Mouse (Mus musculus): Measurements from ENCODE around the gene Cyth3.

Cyth3 gene

DNA sequence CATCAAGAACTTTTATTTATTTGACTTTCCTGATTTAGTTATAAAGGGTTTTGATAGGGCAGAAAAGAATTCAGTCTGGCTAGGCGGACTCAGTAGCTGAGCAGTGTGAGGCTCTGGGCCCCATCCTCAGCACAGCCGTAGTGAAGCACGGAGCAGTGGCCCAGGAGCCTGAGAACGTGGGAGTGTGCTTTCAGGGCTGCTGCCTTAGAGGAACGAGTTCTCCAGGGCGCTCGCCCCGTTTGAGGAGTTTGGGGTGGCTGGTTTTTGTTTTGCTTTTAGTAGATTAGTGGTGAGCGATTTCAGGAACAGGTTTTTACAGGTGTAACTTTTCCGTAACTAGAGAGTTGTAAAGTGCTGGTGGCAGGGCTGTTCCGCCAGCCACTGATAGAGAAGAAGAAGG, 13.1 kb downstream of the Cyth3 start:
- no peaks in the 10 kb centered on the region for H3K27me3 ChIP-seq (ENCODE audit: control insufficient read depth, insufficient read depth, low read length, poor library complexity, severe bottlenecking)
- DNase-seq (ENCODE audit: low read depth, low spot score) = no peak
- H3K36me3 ChIP-seq (ENCODE audit: control insufficient read depth, insufficient read depth, low read length, poor library complexity, severe bottlenecking) = no peaks in the 10 kb centered on the region

DNA sequence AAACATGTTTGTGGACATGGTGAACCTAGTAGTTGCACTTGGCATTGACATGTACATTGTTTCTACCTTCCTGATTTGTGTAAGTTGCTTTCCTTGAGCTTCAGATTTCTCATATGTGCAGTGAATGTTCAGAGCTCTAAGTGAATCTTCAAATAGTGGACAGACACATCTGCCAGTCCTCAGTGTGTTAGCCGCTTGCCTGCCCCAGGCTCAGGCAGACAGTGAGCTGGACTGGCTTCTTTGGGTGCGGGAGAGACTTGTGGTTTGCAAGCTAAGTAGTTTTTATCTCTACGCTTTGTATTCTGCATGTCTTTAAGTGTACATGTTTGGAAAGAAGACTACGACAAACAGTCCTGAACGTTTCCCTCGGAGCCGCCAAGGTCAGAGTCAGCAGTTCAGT, 13.9 kb downstream of the Cyth3 start:
- no peak for DNase-seq (ENCODE audit: low read depth, low spot score)
- no peaks in the 10 kb centered on the region for H3K36me3 ChIP-seq (ENCODE audit: control insufficient read depth, insufficient read depth, low read length, poor library complexity, severe bottlenecking)
- no peaks in the 10 kb centered on the region for H3K27me3 ChIP-seq (ENCODE audit: control insufficient read depth, insufficient read depth, low read length, poor library complexity, severe bottlenecking)

DNA sequence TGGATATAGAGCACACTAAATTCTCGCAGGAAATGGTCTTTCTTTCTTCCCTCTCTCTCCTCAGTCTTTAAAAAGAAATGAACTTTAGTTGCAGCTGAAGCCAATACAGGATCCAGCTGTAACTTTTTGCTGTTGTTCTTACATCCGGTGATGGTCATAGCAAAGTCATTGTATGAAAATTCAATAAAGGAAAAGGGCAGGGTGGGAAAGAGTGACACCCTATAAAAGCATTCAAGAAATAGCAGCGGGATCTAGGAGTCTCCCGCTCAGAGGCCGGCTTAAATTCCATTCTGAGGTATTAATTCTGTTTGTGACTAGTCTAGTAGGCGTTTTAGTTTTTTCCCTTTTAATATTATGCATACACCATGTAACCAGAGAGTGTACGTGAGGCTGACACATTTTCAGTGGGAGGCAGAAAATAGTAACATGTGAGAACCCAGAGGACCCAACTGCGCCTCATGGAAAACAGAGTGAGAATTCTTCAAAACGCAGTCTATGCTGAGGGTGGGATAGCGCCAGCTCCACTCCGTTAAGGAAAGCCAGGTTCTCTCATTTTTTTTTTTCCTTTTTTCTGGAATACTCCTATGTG, 15.7 kb downstream of the Cyth3 start:
- DNase-seq (ENCODE audit: low read depth, low spot score) = no peak
- H3K36me3 ChIP-seq (ENCODE audit: control insufficient read depth, insufficient read depth, low read length, poor library complexity, severe bottlenecking) = no peaks in the 10 kb centered on the region
- no peaks in the 10 kb centered on the region for H3K27me3 ChIP-seq (ENCODE audit: control insufficient read depth, insufficient read depth, low read length, poor library complexity, severe bottlenecking)

DNA sequence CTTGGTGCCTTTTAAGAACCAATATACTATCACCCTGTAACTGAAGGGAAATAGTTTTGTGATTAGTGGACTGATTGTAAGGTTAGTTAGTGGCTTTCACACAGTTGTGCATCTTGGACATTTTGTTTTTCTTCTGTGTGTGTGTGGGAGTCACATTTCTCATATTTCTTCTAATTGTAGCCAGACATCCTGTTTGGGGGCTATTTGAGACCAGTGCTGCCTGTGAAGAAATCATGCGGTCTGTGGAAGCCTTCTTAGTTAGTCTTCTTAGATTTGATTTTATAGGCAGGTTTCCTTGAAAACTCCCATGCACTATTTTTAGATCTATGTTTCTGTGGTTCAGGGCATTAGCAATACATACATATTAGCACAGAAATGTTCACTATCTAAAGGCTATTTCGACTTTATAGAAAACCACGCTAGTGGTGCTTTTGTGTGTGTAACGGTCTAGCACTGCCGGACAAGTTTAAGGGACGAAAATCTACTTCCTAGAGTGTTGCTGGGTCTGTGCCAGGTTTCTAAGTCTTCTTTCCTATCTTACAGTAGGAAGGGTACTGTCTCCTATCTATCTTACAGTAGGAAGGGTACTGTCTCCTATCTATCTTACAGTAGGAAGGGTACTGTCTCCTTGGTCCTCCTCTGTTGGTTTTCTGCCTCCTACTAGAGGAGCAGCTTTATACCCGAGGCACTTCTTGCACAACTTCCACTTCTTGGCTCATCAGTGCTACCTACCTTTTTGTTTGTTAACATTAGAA, 16.4 kb downstream of the Cyth3 start:
- H3K36me3 ChIP-seq (ENCODE audit: control insufficient read depth, insufficient read depth, low read length, poor library complexity, severe bottlenecking) = no peaks in the 10 kb centered on the region
- no peak for DNase-seq (ENCODE audit: low read depth, low spot score)
- H3K27me3 ChIP-seq (ENCODE audit: control insufficient read depth, insufficient read depth, low read length, poor library complexity, severe bottlenecking) = no peaks in the 10 kb centered on the region

DNA sequence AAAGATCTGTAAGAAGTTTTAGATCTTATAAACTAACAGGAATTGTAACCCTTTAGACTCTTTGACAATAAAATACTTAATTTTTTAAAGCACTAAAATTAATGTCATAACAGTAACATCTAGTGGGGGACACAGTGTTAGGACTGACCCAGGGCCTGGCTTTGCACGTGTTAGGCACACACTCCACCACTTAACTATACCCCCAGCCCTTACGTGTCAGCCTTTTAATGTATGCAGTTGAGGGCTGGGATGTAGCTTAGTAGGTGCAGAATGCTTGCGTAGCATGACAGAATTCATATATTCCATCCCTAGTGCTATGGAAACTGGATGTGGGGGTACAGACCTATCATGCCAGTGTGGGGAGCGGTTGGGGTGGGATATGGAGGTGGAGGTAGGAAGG, 17.1 kb downstream of the Cyth3 start:
- DNase-seq (ENCODE audit: low read depth, low spot score) = no peak
- no peaks in the 10 kb centered on the region; the same call in 1 of the 2 replicates for H3K36me3 ChIP-seq (ENCODE audit: control insufficient read depth, insufficient read depth, low read length, poor library complexity, severe bottlenecking)
- no peaks in the 10 kb centered on the region for H3K27me3 ChIP-seq (ENCODE audit: control insufficient read depth, insufficient read depth, low read length, poor library complexity, severe bottlenecking)

DNA sequence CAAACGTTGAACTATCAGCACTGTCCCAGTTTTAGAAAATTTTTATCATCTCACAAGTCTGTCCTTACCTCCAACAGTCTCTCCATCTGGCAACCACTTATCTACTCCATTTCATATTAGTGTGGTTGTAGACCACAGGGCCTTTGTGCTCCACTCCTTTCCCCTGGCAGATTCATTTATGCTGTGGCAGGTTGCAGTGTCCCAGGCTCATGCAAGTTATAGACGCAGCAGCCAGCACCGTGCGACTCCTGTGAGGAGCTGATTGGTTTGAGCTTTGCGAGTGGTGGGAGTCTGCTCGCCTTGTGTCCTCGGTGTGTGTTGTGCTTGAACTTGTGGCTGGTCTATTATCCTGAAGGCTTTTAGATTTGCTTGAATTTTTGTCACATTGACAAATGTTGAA, 17.6 kb downstream of the Cyth3 start:
- Histone ChIP-seq H3K36me3 (ENCODE audit: control insufficient read depth, insufficient read depth, low read length, poor library complexity, severe bottlenecking) (no peaks in the 10 kb centered on the region; the same call in 1 of the 2 replicates), H3K27me3 (ENCODE audit: control insufficient read depth, insufficient read depth, low read length, poor library complexity, severe bottlenecking) (no peaks in the 10 kb centered on the region)
- DNase-seq (ENCODE audit: low read depth, low spot score) = no peak

DNA sequence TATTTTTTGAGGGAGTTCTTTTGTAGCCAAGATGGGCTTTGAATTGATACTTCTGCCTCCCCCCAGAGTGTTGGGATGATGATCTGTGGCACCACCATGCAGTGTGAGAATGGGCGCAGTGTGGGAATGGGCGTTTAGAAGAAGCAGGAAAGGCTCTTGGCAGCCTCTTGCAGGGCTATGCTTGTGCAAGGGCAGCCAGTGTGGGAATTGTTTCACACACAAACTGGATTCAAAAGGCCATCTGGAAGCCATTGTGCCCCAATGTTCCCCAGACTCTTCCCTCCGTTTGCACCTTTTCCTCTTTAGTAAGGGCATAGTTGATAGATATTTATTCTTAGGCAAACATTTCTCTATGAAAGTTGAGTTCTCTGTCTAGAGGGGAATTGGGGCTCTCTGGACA, 19.3 kb downstream of the Cyth3 start:
- DNase-seq (ENCODE audit: low read depth, low spot score) = no peak
- no peaks in the 10 kb centered on the region; the same call in 1 of the 2 replicates for H3K36me3 ChIP-seq (ENCODE audit: control insufficient read depth, insufficient read depth, low read length, poor library complexity, severe bottlenecking)
- H3K27me3 ChIP-seq (ENCODE audit: control insufficient read depth, insufficient read depth, low read length, poor library complexity, severe bottlenecking) = no peaks in the 10 kb centered on the region

DNA sequence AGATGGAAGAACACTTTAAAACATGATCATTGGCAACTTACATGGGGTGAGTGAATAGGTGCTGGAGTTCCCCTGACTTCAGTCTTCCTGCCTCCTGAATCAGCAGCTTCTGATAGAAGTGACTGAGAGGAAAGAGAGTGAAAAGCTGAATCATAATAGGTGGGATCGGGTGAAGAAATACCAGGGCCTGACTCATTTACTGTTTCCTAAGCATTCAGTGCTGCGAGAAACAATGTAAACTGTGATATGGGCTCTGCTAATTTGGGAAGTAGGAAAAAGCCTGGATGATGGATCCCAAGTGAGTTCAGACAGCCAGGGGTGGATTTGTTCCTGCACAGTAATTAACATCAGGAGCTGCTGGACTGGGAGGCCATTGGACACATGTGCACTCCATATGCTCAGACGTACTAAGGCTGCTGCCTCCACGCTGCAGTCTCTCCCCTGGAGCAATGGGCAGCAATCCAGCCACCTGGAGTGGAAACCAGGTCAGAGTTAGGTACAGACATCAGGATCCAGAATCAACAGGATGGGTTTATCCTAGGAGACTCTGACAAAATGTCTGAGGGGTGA, 20.1 kb downstream of the Cyth3 start:
- Histone ChIP-seq H3K36me3 (ENCODE audit: control insufficient read depth, insufficient read depth, low read length, poor library complexity, severe bottlenecking) (no peaks in the 10 kb centered on the region; the same call in 1 of the 2 replicates), H3K27me3 (ENCODE audit: control insufficient read depth, insufficient read depth, low read length, poor library complexity, severe bottlenecking) (no peaks in the 10 kb centered on the region)
- no peak for DNase-seq (ENCODE audit: low read depth, low spot score)

DNA sequence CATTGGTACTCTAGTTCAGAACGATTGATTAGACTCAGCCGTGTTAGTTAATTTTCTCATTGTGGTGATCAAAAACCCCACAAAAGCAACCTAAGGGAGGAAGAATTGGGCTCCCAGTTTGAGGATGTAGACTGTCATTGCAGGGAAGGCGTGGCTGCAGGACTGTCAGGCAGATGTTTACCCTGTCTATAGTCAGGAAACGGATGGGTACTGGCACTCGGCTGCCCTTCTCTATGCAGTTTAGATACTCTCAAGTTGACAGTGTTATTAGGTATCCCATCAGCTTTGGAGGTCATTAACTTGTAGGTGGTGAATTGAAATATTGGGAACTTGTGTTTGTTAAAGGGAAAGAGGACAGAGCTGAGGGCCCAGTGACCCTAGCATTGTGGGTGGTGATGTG, 23.7 kb downstream of the Cyth3 start:
- H3K36me3 ChIP-seq (ENCODE audit: control insufficient read depth, insufficient read depth, low read length, poor library complexity, severe bottlenecking) = no peaks in the 10 kb centered on the region; the same call in 1 of the 2 replicates
- H3K27me3 ChIP-seq (ENCODE audit: control insufficient read depth, insufficient read depth, low read length, poor library complexity, severe bottlenecking) = no peaks in the 10 kb centered on the region
- no peak for DNase-seq (ENCODE audit: low read depth, low spot score)

DNA sequence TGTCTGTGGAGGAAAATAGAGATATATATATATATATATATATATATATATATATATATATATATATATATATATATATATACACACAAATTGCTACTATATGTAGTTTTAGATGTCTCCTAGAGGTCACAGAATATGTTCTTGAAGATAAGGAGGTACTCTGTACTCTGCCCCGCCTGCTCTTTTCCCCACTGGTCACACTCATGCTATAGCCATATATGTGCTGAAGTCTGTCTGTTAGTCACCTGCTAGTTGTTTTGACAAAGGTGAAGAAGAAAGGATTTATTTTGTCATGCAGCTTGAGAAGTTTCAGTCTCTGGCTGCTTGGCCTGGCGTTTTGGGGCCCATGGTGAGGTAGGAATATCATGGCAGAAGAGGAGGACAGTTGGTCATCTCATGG, 25.2 kb downstream of the Cyth3 start:
- H3K36me3 ChIP-seq (ENCODE audit: control insufficient read depth, insufficient read depth, low read length, poor library complexity, severe bottlenecking) = no peaks in the 10 kb centered on the region; the same call in 1 of the 2 replicates

DNA sequence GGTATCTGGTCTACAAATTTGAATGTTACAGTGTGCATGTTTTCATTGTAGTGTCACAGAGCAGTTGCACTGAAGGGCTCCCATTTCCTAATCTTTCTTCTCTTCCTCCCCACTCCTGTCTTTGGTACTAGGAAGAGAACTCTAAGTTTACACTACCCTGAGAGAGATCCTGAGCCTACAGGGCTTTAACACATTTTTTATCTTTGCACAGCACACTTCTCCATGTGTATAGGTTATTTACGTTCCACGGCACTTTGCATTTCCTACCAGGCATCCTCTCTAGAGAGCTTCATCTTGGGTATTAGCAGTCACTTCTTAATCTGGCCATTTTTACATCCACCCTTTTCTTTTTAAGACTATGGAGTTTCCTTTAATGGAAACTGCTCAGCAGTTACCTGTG, 25.8 kb downstream of the Cyth3 start:
- no peak for DNase-seq (ENCODE audit: low read depth, low spot score)
- Histone ChIP-seq H3K36me3 (ENCODE audit: control insufficient read depth, insufficient read depth, low read length, poor library complexity, severe bottlenecking) (no peaks in the 10 kb centered on the region; the same call in 1 of the 2 replicates), H3K27me3 (ENCODE audit: control insufficient read depth, insufficient read depth, low read length, poor library complexity, severe bottlenecking) (no peaks in the 10 kb centered on the region)

More for the DNA sequence above, 25.2 kb downstream of the Cyth3 start:
- H3K27me3 ChIP-seq (ENCODE audit: control insufficient read depth, insufficient read depth, low read length, poor library complexity, severe bottlenecking) = no peaks in the 10 kb centered on the region
- DNase-seq (ENCODE audit: low read depth, low spot score) = no peak

DNA sequence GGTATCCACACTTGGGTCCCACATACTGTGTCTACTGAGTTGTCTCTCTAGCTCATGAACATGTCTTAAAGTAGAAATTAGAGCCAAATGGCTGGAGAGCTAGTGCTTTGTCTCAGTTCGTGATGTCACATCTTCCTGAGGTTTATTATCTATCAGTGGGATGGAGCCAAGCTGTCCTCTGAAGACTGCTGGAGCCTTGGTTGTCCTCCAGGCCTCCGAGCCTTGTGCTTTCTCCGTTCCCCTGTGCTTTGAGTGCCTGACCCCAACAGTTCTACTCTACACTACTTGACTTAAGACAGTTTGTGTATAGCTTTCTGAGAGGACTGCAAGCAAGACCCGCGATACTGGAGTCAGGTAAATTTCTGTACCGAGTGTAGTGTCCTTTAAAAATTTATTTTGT, 26.9 kb downstream of the Cyth3 start:
- DNase-seq (ENCODE audit: low read depth, low spot score) = no peak
- Histone ChIP-seq H3K27me3 (ENCODE audit: control insufficient read depth, insufficient read depth, low read length, poor library complexity, severe bottlenecking) (no peaks in the 10 kb centered on the region), H3K36me3 (ENCODE audit: control insufficient read depth, insufficient read depth, low read length, poor library complexity, severe bottlenecking) (no peaks in the 10 kb centered on the region)

DNA sequence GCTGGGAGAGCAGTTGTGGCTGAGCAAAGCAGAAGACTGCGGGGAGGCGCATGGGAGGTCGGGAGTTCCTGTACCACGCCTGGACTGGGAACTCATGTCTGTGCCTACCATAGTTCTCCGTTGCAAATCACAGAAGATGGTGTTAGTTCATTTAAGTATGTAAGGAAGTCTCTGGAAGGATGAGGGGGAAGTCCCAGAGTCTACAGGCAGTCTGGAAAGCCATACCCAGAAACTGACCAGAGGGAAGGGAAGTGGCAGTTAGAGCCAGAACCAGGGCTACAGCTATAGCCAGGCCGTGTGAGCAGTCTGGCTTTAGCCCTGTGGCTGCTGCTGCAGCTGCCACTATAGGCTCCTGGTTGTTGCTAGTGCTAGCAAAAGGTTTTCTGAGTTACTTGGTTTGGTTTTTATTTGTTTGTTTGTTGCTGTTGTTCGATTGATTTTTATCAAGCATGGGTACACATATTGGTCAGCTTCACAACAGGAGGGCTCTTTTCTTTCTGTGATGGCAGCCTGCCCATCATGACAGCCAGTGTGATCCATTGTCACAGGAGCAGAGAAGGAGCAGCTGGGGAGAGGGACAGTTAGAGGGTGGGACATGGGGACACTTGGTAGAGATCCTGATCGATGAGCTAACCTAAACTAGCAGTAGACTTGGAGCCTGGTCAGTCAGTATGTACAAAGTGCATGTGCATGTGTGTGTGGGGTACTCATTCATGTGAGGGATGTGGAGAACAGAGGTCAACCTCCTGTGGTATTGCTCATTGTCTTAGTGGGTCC, 29.8 kb downstream of the Cyth3 start:
- H3K27me3 ChIP-seq (ENCODE audit: control insufficient read depth, insufficient read depth, low read length, poor library complexity, severe bottlenecking) = no peaks in the 10 kb centered on the region
- DNase-seq (ENCODE audit: low read depth, low spot score) = no peak
- H3K36me3 ChIP-seq (ENCODE audit: control insufficient read depth, insufficient read depth, low read length, poor library complexity, severe bottlenecking) = no peaks in the 10 kb centered on the region

DNA sequence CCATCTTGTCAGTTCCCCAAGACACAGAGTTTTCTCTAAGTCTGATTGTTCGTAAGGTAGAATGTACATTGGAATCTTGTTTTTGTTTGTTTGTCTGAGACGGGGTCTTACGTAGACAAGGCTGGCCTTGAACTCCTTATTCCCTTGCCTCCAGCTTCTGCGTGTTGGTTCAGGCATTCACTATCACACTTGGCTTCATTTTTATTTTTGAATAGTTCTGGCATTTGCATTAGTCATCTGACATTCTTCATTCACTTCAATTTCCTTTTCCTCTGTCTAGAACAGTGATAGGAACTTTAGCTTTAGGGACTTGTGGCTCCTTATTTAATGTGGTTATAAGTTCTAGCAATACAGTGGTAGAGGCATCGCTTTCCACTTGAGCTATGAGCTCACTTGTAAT, 31.2 kb downstream of the Cyth3 start:
- DNase-seq (ENCODE audit: low read depth, low spot score) = no peak
- Histone ChIP-seq H3K36me3 (ENCODE audit: control insufficient read depth, insufficient read depth, low read length, poor library complexity, severe bottlenecking) (no peaks in the 10 kb centered on the region), H3K27me3 (ENCODE audit: control insufficient read depth, insufficient read depth, low read length, poor library complexity, severe bottlenecking) (no peaks in the 10 kb centered on the region)

All from splenic B cell, adult 2 months (primary cell).